Mouse (Mus musculus): ENCODE results near the gene Dync1h1.

DNA sequence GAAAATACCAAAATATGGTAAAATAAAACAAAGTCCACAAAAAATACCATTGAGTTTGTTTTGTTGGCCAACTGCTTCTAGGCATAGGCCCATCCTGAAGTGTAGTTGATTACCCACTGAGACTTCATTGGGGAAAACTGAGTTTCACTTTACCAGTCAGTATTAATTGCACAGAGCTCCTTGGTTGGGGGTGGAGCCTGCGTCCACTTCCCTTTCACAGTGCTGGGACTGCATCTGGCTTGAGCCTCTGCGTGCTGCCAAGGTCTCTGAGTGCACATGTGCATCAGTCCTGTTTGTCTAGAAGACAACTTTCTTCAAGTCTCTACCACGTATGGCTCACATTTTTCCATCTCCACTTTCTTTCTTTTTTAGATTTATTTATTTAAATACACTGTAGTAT, 4.9 kb downstream of the Dync1h1 start:
- TF ChIP-seq CTCF (IDR thresholded peaks at IDR 0.05; ENCODE audit: insufficient read depth, low read depth, low read length) (no peak), POLR2A (IDR thresholded peaks at IDR 0.05; ENCODE audit: insufficient read depth, low read depth, low read length) (no peak)
